Mouse (Mus musculus): Measurements from ENCODE around the gene Itgb5.

The Itgb5 gene

DNA sequence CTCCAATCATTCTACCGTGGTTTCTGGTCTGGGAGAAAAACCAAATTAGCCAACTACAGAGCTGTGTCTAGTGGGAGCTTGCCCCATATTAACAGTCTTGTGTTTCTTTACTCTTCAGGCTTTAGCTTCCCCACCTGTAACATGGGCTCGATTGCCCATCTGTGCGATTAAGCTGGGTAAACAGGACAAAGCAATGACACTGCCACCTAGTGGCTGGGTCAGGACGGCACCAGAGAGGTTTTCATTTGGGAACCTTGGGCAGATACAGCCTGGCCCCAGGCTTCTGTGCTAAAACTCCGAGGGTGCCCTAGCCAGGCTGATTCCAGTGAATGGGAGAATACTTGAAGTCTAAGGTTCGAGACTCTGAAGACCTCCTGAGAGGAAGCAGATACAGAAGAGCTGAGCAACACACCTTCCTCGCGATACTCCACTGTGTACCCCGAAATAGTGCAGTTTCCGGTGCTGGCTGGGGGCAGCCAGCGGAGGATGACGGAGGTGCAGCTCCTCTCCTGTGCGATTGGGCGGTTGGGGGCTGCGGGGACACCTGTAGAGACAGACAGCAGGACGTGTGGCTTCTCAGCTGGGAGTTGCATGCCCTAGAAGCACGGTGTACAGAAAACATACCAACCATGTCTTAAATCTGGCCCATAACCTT is 159.0 kb downstream of the Itgb5 start:
- DNase-seq (ENCODE audit: low spot score) = no peak

DNA sequence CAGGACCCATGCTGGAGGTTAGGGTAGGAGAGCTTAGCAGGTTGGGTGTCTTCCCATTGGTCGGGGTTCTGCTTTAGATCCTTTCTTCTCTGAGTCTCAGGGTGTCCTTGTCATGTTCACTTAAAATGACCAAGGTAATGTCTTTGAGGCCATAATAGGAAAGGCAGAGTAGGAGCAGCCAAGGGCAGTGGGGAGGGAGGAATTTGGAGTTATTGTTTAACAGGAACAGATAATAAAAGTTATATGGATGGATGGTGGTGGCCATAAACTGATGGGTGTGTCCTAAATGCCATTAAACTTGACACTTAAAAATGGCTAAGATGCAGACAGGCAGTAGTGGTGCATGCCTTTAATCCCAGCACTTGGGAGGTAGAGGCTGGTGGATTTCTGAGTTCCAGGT is 159.6 kb downstream of the Itgb5 start:
- no peak for DNase-seq (ENCODE audit: low spot score)

DNA sequence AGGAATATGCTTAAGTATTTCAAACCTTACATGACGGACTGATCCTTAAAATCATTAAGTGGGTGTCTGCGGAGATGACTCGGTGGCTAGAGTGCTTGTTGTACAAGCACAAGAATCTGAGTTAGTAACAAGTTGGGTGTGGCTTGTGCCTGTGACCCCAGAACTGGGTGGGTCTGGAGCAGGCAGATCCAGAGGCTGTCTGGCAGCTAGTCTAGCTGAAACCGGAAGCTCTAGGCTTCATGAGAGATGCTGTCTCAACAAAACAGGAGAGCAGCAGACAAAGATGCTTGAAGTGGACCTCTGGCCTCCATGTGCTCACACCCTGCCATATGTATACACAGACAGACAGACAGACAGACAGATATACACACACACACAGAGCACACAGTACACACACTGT is 161.2 kb downstream of the Itgb5 start:
- no peak for DNase-seq (ENCODE audit: low spot score)

DNA sequence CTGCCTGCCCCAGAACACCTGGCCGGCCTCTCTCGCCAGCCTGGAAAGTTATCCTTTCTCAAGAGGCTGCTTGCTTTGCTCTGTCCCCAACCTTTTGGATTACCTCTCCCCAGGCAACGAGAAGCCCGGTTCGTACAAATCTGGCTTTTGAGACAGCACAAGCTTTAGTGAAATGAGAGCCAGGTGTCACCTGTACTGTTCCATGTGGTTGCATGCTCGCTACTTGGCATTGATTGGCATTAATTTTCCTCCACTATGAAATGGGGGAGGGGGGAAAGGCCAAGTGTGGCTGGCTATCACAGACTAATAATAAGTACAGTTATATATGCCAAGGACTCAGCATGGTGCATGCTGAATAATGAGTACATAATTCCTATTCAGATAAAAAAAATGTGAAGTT is 164.9 kb downstream of the Itgb5 start:
- no peak for DNase-seq (ENCODE audit: low spot score)

DNA sequence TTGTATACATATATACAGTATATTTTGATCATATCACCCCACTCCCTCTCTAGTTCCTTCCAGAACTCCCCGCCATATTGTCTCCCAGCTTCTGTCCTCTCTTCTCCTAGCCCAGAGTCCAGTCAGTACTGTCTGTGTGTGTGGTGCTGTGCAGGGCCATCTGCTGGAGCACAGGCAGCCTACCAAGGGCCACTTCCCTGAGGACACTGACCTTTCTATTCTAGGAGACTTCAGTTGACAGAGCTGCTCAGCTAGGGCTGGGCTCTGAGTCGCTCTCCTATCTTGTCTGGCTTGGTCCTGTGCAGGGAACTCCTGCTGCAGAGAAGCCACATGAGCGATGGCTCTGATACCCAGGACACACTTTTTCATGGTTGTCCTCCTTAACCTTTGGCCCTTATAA is 166.0 kb downstream of the Itgb5 start:
- DNase-seq (ENCODE audit: low spot score) = no peak

DNA sequence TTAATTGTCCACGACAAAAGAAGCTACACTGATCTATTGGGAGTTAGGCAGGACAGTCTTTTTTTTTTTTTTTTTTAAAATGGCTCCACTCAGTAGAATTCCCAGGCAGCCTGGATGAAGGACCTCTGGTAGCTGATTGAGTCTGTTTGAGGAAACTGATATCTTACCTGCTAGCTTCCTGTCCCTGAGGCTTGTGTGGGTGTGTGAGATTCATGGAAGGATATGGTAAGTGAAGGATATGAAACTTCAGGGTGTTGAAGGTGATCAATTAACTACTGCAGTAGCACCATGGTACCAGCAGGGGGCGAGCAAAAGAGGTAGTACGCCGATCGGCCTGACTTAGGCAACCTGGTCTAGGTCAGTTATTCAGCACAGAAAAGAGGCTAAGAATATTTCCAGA is 166.6 kb downstream of the Itgb5 start:
- DNase-seq (ENCODE audit: low spot score) = no peak

DNA sequence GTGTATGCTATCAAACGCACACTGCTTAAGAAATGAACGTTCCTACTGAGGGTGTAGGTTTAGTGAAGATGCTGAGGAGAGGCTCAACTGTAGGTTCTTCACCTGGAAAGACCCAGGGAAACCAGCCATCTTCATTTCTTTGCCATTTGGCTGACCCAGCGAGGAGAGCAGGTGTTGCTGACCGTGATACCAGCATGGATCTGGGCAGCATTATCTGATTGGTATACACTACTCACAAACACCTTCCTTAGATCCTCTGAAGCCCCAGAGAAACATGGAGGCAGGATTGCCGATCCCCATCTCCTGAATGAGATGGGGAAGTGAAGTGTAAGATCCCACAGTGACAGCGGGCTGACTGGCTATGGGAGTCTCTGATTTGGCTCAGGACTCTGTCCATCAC is 168.5 kb downstream of the Itgb5 start:
- DNase-seq (ENCODE audit: low spot score) = no peak

Measured in ovary, adult 18-20 months (tissue).